Mouse (Mus musculus) left cerebral cortex, adult 8-10 months (tissue): ENCODE results near the gene Ppp1r16b. TPM values are rescaled to one million over a fixed set of nuclear protein-coding genes. Genes with fewer than 3 reads are reported as not detected.
A peak's percentile ranks its signal among the peaks of the same experiment; 100 is the strongest.

Experiments
- DNase-seq, 2 experiments: peaks; one replicate each; pipeline ENCODE4 v3.0.0; 2022; ENCODE audit warnings: low spot score in 2 of 2
- total RNA-seq, 4 experiments: library from RNA; stranded (reverse); gene quantifications; 2 replicates each; pipeline ENCODE4 v1.2.4; 2022

Gene Ppp1r16b
- total RNA-seq, 4 experiments from 2014 or later: 130 to 163 (median 146) TPM

DNA sequence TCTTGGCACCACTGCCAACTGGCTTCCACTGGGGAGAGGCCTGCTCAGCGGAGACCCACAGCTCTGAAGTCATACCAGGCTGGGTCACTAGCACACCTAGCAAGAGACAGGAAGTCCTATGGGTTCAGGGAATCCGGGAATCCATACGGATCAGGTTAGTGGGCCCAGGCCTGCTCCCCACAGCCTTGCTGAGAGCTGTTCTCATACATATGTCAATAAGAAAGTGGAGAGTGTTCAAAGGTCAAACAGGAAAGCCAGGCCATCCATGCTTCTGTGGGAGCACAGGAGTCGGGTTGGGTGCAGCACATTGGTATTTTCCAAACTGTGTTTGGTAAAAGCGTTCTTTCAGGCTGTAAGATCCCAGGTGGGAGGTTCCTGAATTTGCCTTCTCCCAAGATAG lies 97.1 kb downstream of the Ppp1r16b start:
- DNase-seq: no peak

DNA sequence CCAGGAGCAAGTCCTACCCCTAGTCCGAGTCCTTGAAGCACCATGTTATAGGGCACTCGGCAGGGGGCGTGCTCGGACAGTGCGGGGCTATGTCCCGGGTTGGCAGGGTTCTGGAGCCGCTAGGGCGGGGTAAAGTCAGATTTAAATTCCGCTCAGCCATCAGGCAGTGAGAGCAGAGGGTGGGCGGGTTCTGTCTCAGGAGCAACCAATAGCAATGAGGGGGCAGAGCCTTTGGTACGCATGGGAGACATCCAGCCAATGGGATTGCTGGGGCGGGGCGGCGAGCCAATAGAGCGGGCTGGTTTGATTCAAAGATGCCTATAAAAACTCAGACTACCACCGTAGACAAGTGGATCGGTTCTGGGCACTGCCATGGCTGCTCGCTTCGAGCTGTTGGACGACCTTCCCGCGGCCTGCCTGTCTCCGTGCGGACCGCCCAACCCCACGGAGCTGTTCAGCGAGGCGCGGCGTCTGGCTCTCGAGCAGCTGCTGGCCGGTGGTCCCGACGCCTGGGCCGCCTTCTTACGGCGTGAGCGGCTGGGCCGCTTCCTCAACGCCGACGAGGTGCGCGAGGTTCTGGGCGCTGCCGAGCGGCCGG lies 102.6 kb downstream of the Ppp1r16b start, which contains the start of gene Fam83d:
Gene Fam83d (plus strand): TSS at position 352 of the 598 bp plus-strand sequence.
- peak; percentile 82 to 95 for DNase-seq

DNA sequence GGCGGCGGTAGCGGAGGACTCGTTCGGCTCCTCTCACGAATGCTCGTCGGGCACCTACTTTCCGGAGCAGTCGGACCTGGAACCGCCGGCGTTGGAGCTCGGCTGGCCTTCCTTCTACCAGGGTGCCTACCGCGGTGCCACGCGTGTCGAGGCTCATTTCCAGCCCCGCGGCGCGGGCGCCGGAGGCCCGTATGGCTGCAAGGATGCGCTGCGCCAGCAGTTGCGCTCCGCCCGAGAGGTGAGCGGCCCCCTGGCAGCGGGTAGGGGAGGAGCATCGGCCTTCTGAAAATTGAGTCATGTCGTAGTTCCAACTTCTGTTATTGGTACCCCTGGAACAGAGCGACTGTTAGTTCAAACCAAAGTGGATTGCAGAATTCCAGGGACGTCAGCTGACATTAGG lies 103.2 kb downstream of the Ppp1r16b start:
- no peak for DNase-seq

DNA sequence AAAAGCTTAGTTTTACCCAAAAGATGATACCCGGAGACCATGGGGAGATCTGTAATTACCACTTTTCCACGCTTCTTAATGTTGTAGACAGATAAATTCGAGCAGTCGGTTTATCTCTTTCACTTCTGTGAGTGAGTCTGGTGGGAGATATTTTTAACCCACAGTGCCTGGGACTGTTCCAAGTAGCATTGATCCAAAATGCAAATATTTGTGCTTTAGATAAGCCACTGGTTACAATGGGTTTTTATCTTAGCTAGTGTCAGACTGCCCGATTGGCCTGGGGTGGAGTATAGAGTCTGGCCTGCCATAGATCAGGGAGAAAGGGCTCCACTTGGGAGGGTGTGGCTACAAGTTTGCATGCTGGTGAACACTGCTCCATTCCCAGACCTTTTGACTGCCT lies 103.6 kb downstream of the Ppp1r16b start:
- no peak for DNase-seq

DNA sequence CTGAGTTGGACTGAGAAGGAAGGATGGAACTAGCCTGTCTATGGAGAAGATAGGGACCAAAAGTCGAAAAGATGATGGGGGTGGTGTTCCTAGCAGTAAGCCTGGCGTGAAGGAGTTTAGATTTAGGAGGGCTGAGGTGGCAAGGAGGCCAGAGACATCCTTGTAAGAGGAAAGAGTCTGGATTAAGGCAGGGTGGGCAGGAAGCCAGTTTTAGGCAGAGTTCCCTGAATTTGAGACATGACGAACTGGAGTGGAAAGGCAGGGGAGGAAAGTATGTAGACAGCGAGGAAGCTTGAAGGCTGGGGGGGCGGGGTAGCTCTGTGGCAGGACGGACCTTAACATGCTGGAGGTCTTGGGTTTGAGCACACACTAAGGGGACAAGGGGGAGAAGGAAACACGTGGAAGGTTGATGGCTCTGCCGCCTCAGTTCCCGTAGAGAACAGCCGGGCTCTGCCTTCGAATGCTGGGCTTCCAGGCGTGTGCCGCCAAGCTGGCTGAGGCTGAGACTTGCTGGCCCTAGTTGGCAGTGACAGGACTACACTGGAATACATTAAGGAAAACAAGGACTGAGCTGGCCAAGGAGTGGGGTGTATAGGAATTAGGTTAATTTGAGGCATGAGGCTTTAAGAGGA lies 105.0 kb downstream of the Ppp1r16b start:
- no peak for DNase-seq

DNA sequence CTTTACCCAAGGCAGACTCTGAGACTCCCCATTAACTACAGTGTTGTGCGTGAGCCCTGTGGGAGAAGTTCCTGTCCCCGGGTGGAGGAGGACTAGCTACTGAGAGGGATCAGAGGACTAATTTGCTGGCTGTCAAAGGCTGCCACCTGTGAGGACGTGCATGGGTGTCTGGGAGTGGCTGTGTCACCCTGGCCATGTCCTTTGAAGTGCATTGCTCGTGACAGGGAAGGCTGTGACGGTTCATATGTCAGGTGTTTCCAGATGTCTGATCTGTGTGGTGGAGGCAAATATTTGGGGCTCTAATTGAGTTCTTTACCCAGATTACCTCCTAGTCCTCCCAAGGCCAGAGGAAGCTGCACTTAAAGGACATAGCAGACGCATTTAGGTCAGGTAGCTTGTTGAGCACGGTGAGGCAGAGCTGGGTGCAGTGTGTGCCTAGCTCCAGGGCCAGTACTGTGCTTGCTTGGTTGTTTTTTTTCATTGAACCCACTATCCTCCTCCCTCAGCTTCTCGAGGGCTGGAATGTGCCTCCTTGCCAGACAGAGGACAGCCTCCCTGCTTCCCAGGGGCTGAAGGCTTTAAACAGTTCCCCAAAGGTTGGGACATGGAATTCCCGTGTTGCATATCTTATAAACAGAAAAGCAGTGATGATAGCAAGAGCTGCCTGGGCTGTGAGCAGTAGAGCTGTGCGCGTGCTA lies 106.0 kb downstream of the Ppp1r16b start:
- no peak for DNase-seq

DNA sequence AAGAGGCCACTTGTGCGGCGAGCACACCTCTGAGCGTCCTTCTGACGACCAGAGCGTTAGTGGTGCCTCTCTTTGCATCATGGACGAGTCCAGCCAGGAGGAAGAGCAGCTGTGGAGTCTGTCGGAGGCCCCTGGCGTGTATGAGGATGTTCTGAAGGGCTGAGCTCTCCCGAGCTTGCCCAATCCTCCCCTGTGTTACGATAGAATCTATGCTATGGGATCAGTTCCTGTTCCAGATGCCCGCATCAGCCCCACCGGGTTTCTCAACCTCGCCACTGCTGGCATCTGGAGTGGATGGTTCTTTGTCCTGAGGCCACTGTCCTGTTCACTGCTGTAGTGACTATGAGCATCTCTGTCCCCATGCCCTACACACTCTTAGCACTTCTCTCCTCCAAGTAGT lies 107.6 kb downstream of the Ppp1r16b start:
- DNase-seq: no peak

DNA sequence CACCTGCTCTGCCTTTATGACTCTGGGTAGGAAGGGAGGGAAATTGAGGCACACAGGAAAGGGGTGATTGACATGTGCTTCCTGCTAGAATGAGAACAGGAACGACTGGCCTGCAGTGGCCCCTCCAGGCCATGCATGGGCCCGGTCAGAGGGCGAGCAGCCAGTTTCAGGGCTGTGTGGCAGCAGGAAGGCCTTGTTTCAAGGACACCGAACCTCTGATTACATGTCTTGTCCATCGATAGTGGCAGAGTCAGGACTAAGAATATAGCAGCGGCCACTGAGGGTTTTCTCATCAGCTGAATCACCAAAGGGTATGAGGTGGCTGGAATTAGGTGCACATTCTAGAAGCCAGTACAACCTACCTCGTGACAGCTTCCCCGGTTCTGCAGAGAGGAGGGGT lies 109.7 kb downstream of the Ppp1r16b start:
- no peak for DNase-seq

DNA sequence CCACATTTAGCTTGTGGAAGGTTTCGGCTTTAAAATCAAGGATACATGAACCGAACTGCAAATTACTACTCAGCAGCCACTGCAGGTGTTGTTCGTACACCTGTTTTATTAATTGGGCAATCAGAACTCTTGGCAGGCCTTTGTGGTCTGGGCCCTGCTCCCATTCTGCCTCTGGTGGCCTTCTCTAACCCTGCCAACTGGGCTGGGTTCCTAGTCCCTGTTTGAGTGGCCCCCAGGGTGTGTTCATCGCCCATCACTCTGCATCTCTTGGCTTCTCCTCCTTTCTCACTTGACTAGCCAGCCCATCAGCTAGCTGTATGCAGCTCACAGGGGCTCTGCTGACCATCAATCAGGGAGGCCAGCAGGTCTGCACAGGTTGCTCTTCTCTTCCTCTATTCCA lies 111.5 kb downstream of the Ppp1r16b start:
- DNase-seq: no peak

DNA sequence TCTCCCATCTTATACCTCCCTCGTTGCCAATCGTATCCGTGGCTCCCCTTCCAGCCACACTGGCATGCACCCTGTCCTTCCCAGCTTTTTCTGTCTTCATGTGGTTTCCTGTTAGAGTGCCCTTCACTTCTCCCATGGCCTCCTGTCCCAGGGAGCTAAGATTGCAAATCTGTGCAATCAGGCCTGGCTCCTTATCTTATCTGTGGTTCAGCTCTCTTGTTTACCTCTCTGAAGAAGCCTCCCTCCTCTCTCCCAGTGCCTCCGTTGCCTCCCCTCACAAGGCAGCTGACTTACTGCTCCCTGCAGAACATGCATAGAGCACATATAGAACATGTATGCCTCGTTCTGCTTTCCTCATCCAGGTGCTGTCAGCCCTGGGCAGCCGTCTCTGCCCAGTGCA lies 112.3 kb downstream of the Ppp1r16b start:
- no peak for DNase-seq

DNA sequence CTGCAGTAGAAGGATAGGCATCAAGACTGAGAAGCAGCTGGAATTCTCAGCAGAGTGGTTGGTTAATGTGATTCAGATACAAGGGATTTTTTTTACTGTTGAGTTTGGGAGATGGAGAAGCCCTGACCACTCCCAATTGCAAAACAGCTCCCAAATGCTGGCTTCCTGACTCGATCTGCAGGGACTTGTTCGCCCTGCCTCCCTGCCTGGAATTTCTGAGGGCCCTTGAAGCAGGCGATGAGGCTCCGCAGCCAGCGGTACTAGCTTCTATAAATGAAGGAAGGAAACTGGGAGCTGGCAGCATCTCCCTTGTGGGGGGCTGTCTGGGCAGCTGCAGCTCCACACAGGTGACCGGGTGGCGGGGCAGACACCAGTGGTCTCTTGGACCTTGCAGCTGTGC lies 113.2 kb downstream of the Ppp1r16b start:
- no peak for DNase-seq

DNA sequence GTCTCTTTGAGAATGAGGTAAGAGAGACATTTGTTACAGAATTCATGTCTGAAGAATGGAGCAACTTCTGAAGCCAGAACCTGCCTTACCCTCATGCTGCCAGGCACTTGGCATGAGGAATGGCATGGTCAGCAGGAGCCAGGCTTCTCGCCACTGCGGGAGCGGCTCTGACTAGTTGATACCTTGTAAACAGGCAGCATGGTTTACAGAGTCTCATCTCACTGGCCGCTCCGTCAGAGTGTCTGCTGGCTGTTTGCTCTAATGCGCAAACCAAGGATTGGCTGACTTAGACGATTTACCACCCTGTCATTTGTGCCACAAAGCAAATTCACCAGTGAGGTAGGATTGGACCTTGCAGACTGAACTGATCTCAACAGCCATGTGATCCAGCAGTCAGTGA lies 115.9 kb downstream of the Ppp1r16b start:
- DNase-seq: no peak

DNA sequence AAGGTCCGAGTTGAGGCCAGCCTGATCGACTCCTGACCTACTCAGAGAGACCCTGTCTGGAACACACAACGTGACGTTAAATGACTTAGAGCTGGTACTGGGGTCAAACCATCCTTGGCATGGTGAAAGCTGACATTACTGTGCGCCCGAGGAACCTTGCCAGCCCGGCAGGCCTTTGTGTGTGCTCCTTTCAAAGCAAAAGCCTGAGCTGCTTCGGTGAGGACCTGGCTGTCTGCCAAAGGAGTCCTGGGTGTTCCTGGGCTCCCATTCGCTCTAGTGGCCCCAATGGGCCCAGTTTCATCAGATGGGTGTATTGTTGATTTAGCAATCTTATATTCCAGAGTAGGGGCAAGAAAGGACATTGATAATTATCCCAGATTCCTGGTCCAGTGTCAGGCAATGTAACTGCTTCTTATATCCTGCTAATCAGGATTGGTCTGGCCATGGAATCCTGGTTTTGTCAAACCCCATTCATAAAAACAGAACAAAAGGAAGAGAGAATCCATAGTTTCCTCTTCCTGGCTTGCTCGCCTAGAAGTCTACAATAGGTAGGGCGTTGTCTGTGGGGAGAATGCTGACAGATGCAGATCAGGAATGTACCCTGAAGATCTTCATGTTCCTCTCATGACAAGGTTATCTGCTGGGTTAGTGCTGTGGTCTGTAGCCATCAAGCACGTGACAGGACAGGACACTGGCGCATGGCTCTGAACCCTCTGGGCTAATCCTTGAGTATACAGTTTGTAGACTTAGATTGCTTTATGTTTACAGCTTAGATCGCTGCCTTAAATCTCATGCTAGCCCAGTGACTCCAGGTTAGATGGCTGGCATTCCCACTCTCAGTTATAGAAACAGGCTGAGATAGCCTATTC lies 122.0 kb downstream of the Ppp1r16b start:
- DNase-seq: no peak

DNA sequence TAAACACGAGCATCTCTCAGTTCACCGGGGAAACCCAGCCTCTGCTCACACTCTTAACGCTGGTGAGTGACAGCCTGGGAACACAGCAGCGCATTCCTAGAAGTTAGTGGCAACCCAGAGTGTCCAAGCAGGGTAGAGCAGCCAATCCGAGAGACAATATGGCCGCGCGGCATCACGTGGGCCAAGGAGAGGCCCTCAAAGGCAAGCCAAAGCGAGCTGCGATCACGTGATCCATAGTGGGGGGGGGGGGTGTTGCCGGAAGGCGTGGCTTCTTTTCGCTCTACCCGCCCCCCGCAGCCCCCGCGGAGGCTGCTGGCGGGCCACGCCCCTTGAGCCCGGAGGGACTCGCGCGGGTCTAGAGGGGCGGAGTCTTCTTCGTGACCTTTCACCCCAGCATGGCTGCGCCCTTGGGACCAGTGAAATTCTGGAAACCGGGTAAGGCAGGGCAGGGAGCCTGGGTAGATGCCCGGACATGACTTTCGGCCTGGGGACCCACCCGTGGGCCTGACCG lies 129.4 kb downstream of the Ppp1r16b start, which contains the start of gene Dhx35:
Gene Dhx35 (plus strand): TSS at position 314 of the 511 bp plus-strand sequence.
- peak; percentile 83 to 95 for DNase-seq

DNA sequence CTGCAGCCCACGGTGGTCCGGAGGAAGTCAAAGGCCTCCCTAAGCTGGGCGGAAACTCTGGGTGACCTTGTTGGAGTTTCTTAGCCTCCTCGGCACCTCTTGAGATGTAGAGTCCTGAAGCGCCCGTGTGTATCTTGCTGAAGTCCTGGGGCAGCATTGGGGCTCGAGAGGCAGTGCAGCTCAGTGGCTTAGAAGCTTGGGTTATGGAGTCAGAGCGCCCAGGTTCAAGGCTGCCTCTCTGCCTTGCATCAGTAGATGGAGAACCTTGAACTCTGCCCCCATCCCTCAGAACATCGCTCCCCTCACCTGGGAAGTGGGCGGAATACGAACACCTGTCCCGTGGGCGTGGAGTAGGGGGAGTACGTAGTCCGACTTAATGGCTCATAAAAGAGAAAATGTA lies 129.8 kb downstream of the Ppp1r16b start:
- no peak for DNase-seq

DNA sequence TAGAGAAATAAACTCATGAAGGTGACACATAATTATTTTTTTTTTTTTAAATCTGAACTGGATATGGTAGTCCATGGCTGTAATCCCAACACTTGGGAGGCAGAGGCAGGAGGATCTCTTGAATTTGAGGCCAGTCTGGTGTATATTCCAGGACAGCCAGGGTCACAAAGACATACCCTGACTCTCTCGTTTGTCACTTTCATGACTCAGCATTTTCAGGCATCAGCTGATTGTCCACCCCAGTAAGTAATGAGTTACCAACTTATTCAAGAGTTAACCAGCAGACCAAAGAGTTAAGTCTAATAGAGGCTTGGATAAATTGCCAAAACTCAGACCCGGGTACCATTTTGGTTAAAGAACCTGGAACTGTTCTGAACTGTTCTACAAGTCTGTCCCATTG lies 130.7 kb downstream of the Ppp1r16b start:
- no peak for DNase-seq

DNA sequence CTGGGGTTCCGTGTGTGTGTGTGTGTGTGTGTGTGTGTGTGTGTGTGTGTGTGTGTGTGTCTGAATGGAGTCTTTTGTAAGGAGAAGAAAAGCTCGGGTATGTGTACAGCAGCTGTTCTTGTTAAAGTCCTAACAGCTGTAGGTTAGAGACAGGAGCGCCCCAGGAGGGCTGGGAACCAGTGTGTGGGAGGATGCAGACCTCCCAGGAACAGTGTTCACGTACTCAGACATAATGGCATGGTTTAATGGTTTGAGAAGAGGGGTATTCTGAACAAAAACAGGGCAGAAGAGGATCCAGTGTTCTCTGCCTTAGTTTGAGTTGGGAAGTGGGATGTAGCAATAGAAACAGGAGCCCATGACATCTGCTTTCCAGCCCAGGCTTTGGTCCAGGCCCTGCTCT lies 134.1 kb downstream of the Ppp1r16b start:
- DNase-seq: no peak

DNA sequence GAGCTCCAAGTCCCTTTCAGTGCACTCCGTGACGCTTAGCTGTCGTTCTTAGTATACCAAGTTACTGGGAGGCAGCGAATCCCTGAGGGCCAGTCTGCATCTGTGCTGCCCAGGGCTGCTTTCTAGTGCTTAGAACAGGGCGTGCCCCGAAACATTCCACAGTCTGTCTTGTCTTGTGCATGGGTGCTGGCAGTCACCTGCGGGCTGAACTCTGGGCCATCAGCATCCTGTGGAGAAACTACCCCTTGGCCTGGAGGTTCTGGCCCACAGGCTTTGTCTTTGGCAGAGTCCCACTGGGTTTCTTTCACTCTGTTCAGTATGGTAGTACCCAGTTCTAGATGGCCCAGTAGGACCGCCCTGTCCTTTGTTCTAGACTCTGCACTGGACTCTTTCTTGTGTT lies 135.6 kb downstream of the Ppp1r16b start:
- DNase-seq: no peak

DNA sequence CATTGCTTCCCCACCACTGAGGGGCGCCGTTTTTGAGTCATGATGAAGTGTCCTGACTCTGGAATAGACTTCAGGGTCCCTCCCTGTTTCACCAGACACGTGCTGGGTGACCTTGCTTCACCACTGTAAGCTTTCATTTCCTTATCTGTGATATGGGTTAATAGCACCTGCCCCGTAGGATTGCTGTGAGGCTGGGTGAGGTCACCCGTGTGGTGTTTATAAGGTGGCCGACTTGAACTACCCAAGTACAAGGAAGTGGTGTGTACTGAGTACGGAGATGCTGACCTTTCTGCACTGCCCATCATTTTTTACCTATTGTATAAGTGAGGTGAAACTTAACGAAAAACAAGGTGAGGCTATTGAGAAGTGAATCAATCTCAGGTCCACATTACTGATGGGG lies 138.4 kb downstream of the Ppp1r16b start:
- no peak for DNase-seq

DNA sequence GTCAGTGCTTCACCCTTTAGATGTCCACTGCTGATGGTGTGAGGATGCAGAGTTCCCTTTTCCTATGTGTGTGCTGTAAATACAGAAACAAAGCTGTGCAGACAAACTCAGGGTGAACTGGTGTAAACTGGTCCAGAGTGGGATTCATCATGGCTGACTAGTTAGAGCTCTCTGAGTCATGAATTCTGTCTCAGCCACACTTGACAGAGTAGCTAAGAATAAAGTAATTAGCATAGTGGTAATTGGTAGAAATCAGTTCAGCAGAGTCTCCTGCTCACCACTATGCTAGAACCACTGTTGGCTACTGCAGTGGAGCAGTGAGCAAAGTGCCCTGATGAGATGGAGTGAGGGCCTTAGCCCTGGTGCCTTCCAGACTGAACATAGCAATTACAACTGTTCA lies 150.5 kb downstream of the Ppp1r16b start:
- DNase-seq: no peak
